Mouse (Mus musculus) hematopoietic stem cell, adult 5-6 weeks (primary cell): ENCODE results near the gene Chrnb1. TPM values are rescaled to one million over a fixed set of nuclear protein-coding genes. Genes with fewer than 3 reads are reported as not detected.
A peak's percentile ranks its signal among the peaks of the same experiment; 100 is the strongest.

Experiments used
- ATAC-seq, 2 experiments: fragments of 125-278 bp in 1 of 2; replicated peaks in 1 of 2; 2 replicates each; pipeline ENCODE4 v1.8.0; 2016 to 2017; ENCODE audit warnings: inconsistent platforms in 2 of 2, mild to moderate bottlenecking in 2 of 2, moderate number of reproducible peaks in 2 of 2, low read depth in 1 of 2, moderate TSS enrichment in 1 of 2; ENCODE audit not compliant: low FRiP score in 2 of 2, poor library complexity in 2 of 2, severe bottlenecking in 2 of 2, insufficient read depth in 1 of 2, low TSS enrichment in 1 of 2
- total RNA-seq: library from RNA; stranded (forward); fragments of 172-1452, 232-1000 nt; gene quantifications from 2 replicates; pipeline ENCODE4 v1.2.3, GENCODE M21; 2017

The Chrnb1 gene
- total RNA-seq, 1 experiment from 2014 or later = 21.2 TPM

- ATAC-seq = peak; percentile 70 to 73
Observed at GRCm38 (mm10) chr11:69758971-69759721, 36.6 kb downstream of the Chrnb1 start.

GRCm38 (mm10) chr11:69758478-69758970 is 37.2 kb downstream of the Chrnb1 start, which contains the start of gene Polr2a:
Gene Polr2a (minus strand): TSS chr11:69758637.
- peak; percentile 71 to 80 for ATAC-seq

DNA sequence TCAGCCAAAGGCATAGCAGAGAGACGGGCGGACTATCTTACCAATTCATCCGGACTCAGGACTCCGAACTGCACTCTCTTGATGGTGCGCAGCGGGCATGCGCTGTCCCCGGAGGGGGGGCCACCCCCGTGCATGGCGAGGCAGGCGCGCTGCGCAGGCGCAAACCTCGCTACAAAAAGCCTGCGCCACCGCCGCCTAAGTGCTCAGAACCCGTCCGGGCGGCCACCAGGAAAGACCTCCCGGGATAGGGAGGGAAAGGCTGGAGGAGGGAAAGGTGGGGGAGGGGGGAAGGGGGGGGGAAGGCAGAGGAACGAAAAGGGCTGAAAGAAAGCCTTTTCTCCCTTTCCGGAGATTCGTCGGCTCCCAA is 37.7 kb downstream of the Chrnb1 start:
- ATAC-seq = peak; percentile 40 to 56

DNA sequence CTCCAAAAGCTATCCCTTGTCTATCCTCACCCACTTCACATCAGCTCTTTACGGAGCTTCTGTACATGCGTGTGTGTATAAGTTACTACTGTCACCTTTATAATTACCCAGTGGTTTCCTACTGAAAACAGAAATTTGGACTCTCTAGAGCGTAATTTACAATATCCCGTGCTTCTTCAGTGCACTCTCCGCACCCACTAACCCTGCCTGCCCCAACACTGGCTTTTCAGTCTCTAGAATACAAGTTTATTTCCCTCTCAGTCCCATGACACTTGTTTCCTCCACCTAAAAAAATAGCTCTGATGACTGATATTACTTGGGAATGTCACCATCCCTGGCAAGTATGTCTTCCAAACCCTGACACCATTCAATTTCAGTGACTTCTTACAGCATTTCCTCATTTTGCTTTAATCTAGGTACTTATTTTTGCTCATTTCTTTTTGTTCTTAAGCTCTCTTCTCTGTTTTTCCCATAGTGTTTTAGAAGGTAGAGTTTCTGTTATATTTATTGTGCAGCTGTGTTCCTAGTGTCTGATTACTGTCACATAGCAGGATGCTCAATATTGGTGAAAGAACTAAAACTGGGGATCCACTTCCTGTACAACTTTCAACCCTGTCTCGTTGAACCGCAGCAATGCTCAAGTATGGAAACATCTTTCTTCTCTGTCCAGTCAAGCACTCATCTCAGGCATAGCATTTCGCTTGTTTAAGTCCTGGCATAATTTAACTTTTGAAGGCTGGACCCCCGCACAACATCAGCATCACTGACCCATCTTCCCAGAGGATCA is 38.2 kb downstream of the Chrnb1 start:
- ATAC-seq = no peak

GRCm38 (mm10) chr11:69754701-69755100 is 41.0 kb downstream of the Chrnb1 start:
- ATAC-seq = no peak

DNA sequence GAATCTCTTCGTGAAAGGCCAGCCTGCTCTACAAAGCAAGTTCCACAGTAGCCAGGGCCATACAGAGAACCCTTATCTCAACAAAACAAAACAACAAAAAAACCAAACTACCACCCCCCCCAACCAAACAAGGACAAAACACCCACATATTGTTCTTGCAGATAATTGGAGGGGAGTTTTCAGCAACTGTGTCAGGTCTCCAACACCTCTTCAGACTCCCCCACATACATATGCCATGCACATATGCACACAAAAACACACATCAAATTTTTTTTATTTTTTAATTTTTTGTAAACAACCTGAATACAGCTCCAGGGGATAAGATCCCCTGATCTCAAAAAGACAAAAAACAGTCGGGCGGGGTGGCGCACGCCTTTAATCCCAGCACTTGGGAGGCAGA is 41.5 kb downstream of the Chrnb1 start:
- ATAC-seq = no peak

- ATAC-seq = no peak
Observed at GRCm38 (mm10) chr11:69752686-69753085, 43.1 kb downstream of the Chrnb1 start.

- no peak for ATAC-seq
Observed at GRCm38 (mm10) chr11:69751635-69752034, 44.1 kb downstream of the Chrnb1 start.

Other genes with a start within 250 kb of the Chrnb1 start
- gene Dnah2, start 246.8 kb downstream of the Chrnb1 start, total RNA-seq = under 0.01 TPM in 1 of 2 replicates, not detected in the other
- gene Efnb3, start 235.7 kb downstream of the Chrnb1 start, total RNA-seq = 0.10 TPM in 1 of 2 replicates, not detected in the other
- 4.6 and 6.4 TPM in 2 replicates for gene Wrap53, start 215.7 kb downstream of the Chrnb1 start, total RNA-seq
- 68.4 and 96.6 TPM in 2 replicates for gene Trp53, start 215.6 kb downstream of the Chrnb1 start, total RNA-seq
- gene Atp1b2, start 190.0 kb downstream of the Chrnb1 start, total RNA-seq = 1.0 and 7.6 TPM in 2 replicates
- not detected in 2 replicates for gene Shbg, start 178.0 kb downstream of the Chrnb1 start, total RNA-seq
- 1.4 TPM in 1 of 2 replicates, not detected in the other for gene Sat2, start 173.9 kb downstream of the Chrnb1 start, total RNA-seq
- 51.2 and 60.8 TPM in 2 replicates for gene Fxr2, start 163.0 kb downstream of the Chrnb1 start, total RNA-seq
- 1.5 TPM in 1 of 2 replicates, not detected in the other for gene Sox15, start 140.6 kb downstream of the Chrnb1 start, total RNA-seq
- gene Mpdu1, start 133.3 kb downstream of the Chrnb1 start, total RNA-seq = 41.3 and 73.7 TPM in 2 replicates
- 11.4 and 16.7 TPM in 2 replicates for gene Cd68, start 129.8 kb downstream of the Chrnb1 start, total RNA-seq
- 838 and 888 TPM in 2 replicates for gene Eif4a1, start 123.5 kb downstream of the Chrnb1 start, total RNA-seq
- 99.1 and 105 TPM in 2 replicates for gene Senp3, start 113.9 kb downstream of the Chrnb1 start, total RNA-seq
- 13.9 and 15.9 TPM in 2 replicates for gene Tnfsf13, start 110.2 kb downstream of the Chrnb1 start, total RNA-seq
- gene Tnfsf12, start 100.1 kb downstream of the Chrnb1 start, total RNA-seq = 1.4 and 3.3 TPM in 2 replicates
- gene Tnfsfm13, start 99.8 kb downstream of the Chrnb1 start, total RNA-seq = 1.5 and 2.9 TPM in 2 replicates
- 11.3 and 55.7 TPM in 2 replicates for gene Polr2a, start 37.3 kb downstream of the Chrnb1 start, total RNA-seq
- not detected in 2 replicates for gene Slc35g3, start 34.0 kb downstream of the Chrnb1 start, total RNA-seq
- 4.4 and 6.9 TPM in 2 replicates for gene Zbtb4, start 30.0 kb downstream of the Chrnb1 start, total RNA-seq
- 3.9 and 5.4 TPM in 2 replicates for gene Fgf11, start 5.9 kb upstream of the Chrnb1 start, total RNA-seq
- gene Tmem102, start 9.7 kb upstream of the Chrnb1 start, total RNA-seq = 0.30 and 1.0 TPM in 2 replicates
- gene Gm39566, start 19.4 kb upstream of the Chrnb1 start, total RNA-seq = not detected in 2 replicates
- gene Spem2, start 22.5 kb upstream of the Chrnb1 start, total RNA-seq = not detected in 2 replicates
- gene Spem1, start 26.2 kb upstream of the Chrnb1 start, total RNA-seq = not detected in 2 replicates
- gene Nlgn2, start 41.8 kb upstream of the Chrnb1 start, total RNA-seq = 8.7 and 17.8 TPM in 2 replicates
- 130 and 149 TPM in 2 replicates for gene Tmem256, start 42.6 kb upstream of the Chrnb1 start, total RNA-seq
- 27.2 and 33.3 TPM in 2 replicates for gene Plscr3, start 50.4 kb upstream of the Chrnb1 start, total RNA-seq
- 0.50 and 4.4 TPM in 2 replicates for gene Tnk1, start 62.8 kb upstream of the Chrnb1 start, total RNA-seq
- not detected in 2 replicates for gene Tmem95, start 82.1 kb upstream of the Chrnb1 start, total RNA-seq
- gene Kctd11, start 85.5 kb upstream of the Chrnb1 start, total RNA-seq = 1.3 and 2.7 TPM in 2 replicates
- gene Acap1, start 99.6 kb upstream of the Chrnb1 start, total RNA-seq = 136 and 171 TPM in 2 replicates
- 12.1 and 33.3 TPM in 2 replicates for gene 2810408A11Rik, start 105.0 kb upstream of the Chrnb1 start, total RNA-seq
- 23.3 and 34.1 TPM in 2 replicates for gene Neurl4, start 105.1 kb upstream of the Chrnb1 start, total RNA-seq
- gene Gps2, start 117.9 kb upstream of the Chrnb1 start, total RNA-seq = 37.0 and 64.9 TPM in 2 replicates
- 553 and 938 TPM in 2 replicates for gene Eif5a, start 126.0 kb upstream of the Chrnb1 start, total RNA-seq
- gene Ybx2, start 139.9 kb upstream of the Chrnb1 start, total RNA-seq = 0.60 TPM in 1 of 2 replicates, not detected in the other
- gene Slc2a4, start 152.2 kb upstream of the Chrnb1 start, total RNA-seq = not detected in 2 replicates
- gene Cldn7, start 168.8 kb upstream of the Chrnb1 start, total RNA-seq = 0.31 and 6.3 TPM in 2 replicates
- 17.3 and 21.4 TPM in 2 replicates for gene Ctdnep1, start 185.2 kb upstream of the Chrnb1 start, total RNA-seq
- 48.6 and 59.9 TPM in 2 replicates for gene Elp5, start 186.6 kb upstream of the Chrnb1 start, total RNA-seq
- 211 and 252 TPM in 2 replicates for gene Gabarap, start 195.2 kb upstream of the Chrnb1 start, total RNA-seq
- gene Phf23, start 199.8 kb upstream of the Chrnb1 start, total RNA-seq = 44.2 and 45.3 TPM in 2 replicates
- gene Dvl2, start 204.7 kb upstream of the Chrnb1 start, total RNA-seq = 22.6 and 35.9 TPM in 2 replicates
- gene Acadvl, start 219.5 kb upstream of the Chrnb1 start, total RNA-seq = 42.8 and 51.7 TPM in 2 replicates
- gene Dlg4, start 221.0 kb upstream of the Chrnb1 start, total RNA-seq = 9.3 and 10.0 TPM in 2 replicates